Mouse (Mus musculus): ENCODE data around the gene Gm20683. TPM values are rescaled to one million over a fixed set of nuclear protein-coding genes. Genes with fewer than 3 reads are reported as not detected.

The Gm20683 gene
- polyA plus RNA-seq, 1 experiment from 2014 or later = 2.6 TPM

DNA sequence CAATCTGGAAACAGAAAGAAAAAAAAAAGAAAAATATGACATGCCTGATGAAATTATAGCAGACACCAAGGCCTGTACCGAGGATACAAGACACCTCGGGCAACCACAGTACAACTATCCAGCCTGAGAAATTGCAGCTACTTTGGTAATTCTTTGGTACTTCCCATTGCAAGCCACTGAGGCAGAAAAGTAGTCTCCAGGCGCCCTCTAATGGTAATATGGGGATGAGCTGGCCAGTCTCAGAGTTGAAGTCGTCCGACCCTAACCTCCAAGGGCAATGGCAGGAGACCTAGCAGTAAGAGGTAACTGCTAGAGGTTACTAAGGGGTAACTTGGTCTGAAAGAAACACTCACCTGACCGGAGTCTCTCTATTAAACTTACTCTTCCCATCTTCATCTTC, 40.5 kb downstream of the Gm20683 start:
- Histone ChIP-seq H3K27me3 (ENCODE audit: control insufficient read depth, insufficient read depth, low read length) (no peaks in the 10 kb centered on the region; the same call in 1 of the 2 replicates), H3K9ac (ENCODE audit: low read depth, low read length) (no peak overlapping the region), H3K9me3 (ENCODE audit: control insufficient read depth, low read length) (no peaks in the 10 kb centered on the region), H3K4me1 (ENCODE audit: control insufficient read depth, insufficient read depth, low read length) (peaks cover 4% of the 10 kb centered on the region), H3K4me3 (ENCODE audit: low read length) (no peak overlapping the region), H3K4me2 (replicated peaks; ENCODE audit: low read depth, low read length) (no peak overlapping the region), H3K36me3 (ENCODE audit: control insufficient read depth, insufficient read depth, low read length) (no peaks in the 10 kb centered on the region), H3K27ac (ENCODE audit: low read depth, low read length) (no peak overlapping the region)
- ATAC-seq (ENCODE audit: low FRiP score, low TSS enrichment) = peak; percentile 43; the same call in 1 of the 2 replicates
- WGBS = 9% methylated on average over 6 of the region's 6 CpGs

- Histone ChIP-seq H3K27me3 (ENCODE audit: control insufficient read depth, insufficient read depth, low read length) (no peaks in the 10 kb centered on the region), H3K36me3 (ENCODE audit: control insufficient read depth, insufficient read depth, low read length) (peaks cover 6% of the 10 kb centered on the region), H3K27ac (ENCODE audit: low read depth, low read length) (peak within 1 kb of the TSS; percentile 47; the same call in 1 of the 2 replicates), H3K9me3 (ENCODE audit: control insufficient read depth, low read length) (no peaks in the 10 kb centered on the region), H3K4me2 (replicated peaks; ENCODE audit: low read depth, low read length) (peak within 1 kb of the TSS; percentile 99), H3K9ac (ENCODE audit: low read depth, low read length) (peak within 1 kb of the TSS; percentile 78), H3K4me3 (ENCODE audit: low read length) (peak within 1 kb of the TSS; percentile 85), H3K4me1 (ENCODE audit: control insufficient read depth, insufficient read depth, low read length) (peaks cover 41% of the 10 kb centered on the region)
- peak; percentile 75 for ATAC-seq (ENCODE audit: low FRiP score, low TSS enrichment)
- WGBS = under 1% methylated on average over 31 of the region's 35 CpGs
These were observed 44.6 kb downstream of the Gm20683 start, which contains the start of gene Metrn for GRCm38 (mm10) chr17:25796951-25797369. Gene Metrn, minus strand, starts transcription at chr17:25797136.

- 0 out of 2 replicates have a peak, but pooled peaks have one; percentile 0 for ATAC-seq (ENCODE audit: low FRiP score, low TSS enrichment)
- Histone ChIP-seq H3K9ac (ENCODE audit: low read depth, low read length) (peak overlapping the region; percentile 78), H3K4me3 (ENCODE audit: low read length) (peak overlapping the region; percentile 85), H3K9me3 (ENCODE audit: control insufficient read depth, low read length) (no peaks in the 10 kb centered on the region), H3K4me2 (replicated peaks; ENCODE audit: low read depth, low read length) (peak overlapping the region; percentile 99), H3K36me3 (ENCODE audit: control insufficient read depth, insufficient read depth, low read length) (peaks cover 6% of the 10 kb centered on the region), H3K4me1 (ENCODE audit: control insufficient read depth, insufficient read depth, low read length) (peaks cover 43% of the 10 kb centered on the region), H3K27ac (ENCODE audit: low read depth, low read length) (peak overlapping the region; percentile 47; the same call in 1 of the 2 replicates), H3K27me3 (ENCODE audit: control insufficient read depth, insufficient read depth, low read length) (no peaks in the 10 kb centered on the region)
- WGBS = under 1% methylated on average over 37 of the region's 37 CpGs
These were observed 45.3 kb downstream of the Gm20683 start for GRCm38 (mm10) chr17:25796211-25796771.

- H3K4me1 ChIP-seq (ENCODE audit: control insufficient read depth, insufficient read depth, low read length) = peaks cover 50% of the 10 kb centered on the region
- no peaks in the 10 kb centered on the region for H3K27me3 ChIP-seq (ENCODE audit: control insufficient read depth, insufficient read depth, low read length)
- ATAC-seq (ENCODE audit: low FRiP score, low TSS enrichment) = peak; percentile 28; the same call in 1 of the 2 replicates
- 6% methylated on average over 6 of the region's 6 CpGs for WGBS
- peak within 1 kb of the TSS; percentile 85 for H3K4me3 ChIP-seq (ENCODE audit: low read length)
- peak within 1 kb of the TSS; percentile 78 for H3K9ac ChIP-seq (ENCODE audit: low read depth, low read length)
- no peaks in the 10 kb centered on the region for H3K9me3 ChIP-seq (ENCODE audit: control insufficient read depth, low read length)
- peaks cover 6% of the 10 kb centered on the region for H3K36me3 ChIP-seq (ENCODE audit: control insufficient read depth, insufficient read depth, low read length)
- peak within 1 kb of the TSS; percentile 99 for H3K4me2 ChIP-seq (replicated peaks; ENCODE audit: low read depth, low read length)
- H3K27ac ChIP-seq (ENCODE audit: low read depth, low read length) = peak within 1 kb of the TSS; percentile 47; the same call in 1 of the 2 replicates
These were observed 45.9 kb downstream of the Gm20683 start, which contains the start of gene AC134908.4 for GRCm38 (mm10) chr17:25795609-25796092. Gene AC134908.4, minus strand, starts transcription at chr17:25795659.

DNA sequence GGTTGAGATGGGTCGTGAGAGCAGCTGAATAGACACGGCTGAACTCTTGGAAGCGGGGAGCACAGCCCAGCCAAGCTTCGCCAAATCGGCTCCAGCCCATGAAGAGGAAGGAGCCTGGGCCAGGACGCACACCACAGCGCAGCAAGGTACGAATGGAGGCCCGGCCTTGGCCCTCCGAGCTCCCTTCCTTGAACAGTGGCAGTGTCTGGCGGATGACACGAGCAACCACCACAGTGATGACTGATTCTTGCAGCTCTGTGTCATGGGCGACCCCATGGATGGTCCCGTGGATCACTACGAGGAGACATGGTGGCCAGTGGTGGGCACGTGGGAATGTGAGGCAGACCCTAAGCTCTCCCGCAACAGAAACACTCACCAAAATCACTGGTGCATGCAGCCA, 46.6 kb downstream of the Gm20683 start:
- Histone ChIP-seq H3K9ac (ENCODE audit: low read depth, low read length) (0 out of 2 replicates have a peak overlapping the region, but pooled peaks have one; percentile 78), H3K27me3 (ENCODE audit: control insufficient read depth, insufficient read depth, low read length) (no peaks in the 10 kb centered on the region), H3K4me3 (ENCODE audit: low read length) (no peak overlapping the region; the same call in 1 of the 2 replicates), H3K4me2 (replicated peaks; ENCODE audit: low read depth, low read length) (peak overlapping the region; percentile 99), H3K9me3 (ENCODE audit: control insufficient read depth, low read length) (no peaks in the 10 kb centered on the region), H3K27ac (ENCODE audit: low read depth, low read length) (peak overlapping the region; percentile 7; the same call in 1 of the 2 replicates), H3K36me3 (ENCODE audit: control insufficient read depth, insufficient read depth, low read length) (peaks cover 6% of the 10 kb centered on the region), H3K4me1 (ENCODE audit: control insufficient read depth, insufficient read depth, low read length) (peaks cover 50% of the 10 kb centered on the region)
- ATAC-seq (ENCODE audit: low FRiP score, low TSS enrichment) = no peak
- 74% methylated on average over 17 of the region's 17 CpGs for WGBS

- no peak overlapping the region for H3K9ac ChIP-seq (ENCODE audit: low read depth, low read length)
- 81% methylated on average over 13 of the region's 13 CpGs for WGBS
- H3K27me3 ChIP-seq (ENCODE audit: control insufficient read depth, insufficient read depth, low read length) = no peaks in the 10 kb centered on the region
- no peak for ATAC-seq (ENCODE audit: low FRiP score, low TSS enrichment)
- no peaks in the 10 kb centered on the region for H3K9me3 ChIP-seq (ENCODE audit: control insufficient read depth, low read length)
- no peak overlapping the region; the same call in 1 of the 2 replicates for H3K4me3 ChIP-seq (ENCODE audit: low read length)
- H3K36me3 ChIP-seq (ENCODE audit: control insufficient read depth, insufficient read depth, low read length) = peaks cover 14% of the 10 kb centered on the region
- peaks cover 50% of the 10 kb centered on the region for H3K4me1 ChIP-seq (ENCODE audit: control insufficient read depth, insufficient read depth, low read length)
- H3K27ac ChIP-seq (ENCODE audit: low read depth, low read length) = peak overlapping the region; percentile 37; the same call in 1 of the 2 replicates
- H3K4me2 ChIP-seq (replicated peaks; ENCODE audit: low read depth, low read length) = no peak overlapping the region
These were observed 47.4 kb downstream of the Gm20683 start for GRCm38 (mm10) chr17:25794197-25794596.

DNA sequence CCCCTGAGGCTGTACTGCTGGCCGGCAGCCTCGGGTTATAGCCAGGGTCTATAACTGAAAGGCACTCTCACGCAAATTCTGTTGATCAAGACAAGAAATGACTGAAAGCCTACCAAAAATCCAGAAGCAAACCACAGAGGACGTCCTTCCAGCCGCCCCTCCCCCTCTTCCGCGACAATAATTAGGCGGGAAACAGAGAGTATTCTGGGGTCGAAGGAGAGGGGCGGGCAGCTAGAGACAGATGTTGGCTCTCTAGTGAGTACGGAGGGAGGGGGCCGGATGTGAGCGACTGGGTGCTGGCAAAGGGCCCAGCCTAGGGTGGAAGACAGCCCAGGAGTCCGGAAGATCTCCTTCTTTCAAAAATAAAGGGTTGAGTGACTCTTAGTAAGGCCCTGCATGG, 48.9 kb downstream of the Gm20683 start, which contains the start of gene Fam173a:
Gene Fam173a (minus strand): TSS at position 287 of the 400 bp plus-strand sequence.
- no peaks in the 10 kb centered on the region for H3K27me3 ChIP-seq (ENCODE audit: control insufficient read depth, insufficient read depth, low read length)
- no peaks in the 10 kb centered on the region for H3K9me3 ChIP-seq (ENCODE audit: control insufficient read depth, low read length)
- H3K9ac ChIP-seq (ENCODE audit: low read depth, low read length) = peak within 1 kb of the TSS; percentile 82
- ATAC-seq (ENCODE audit: low FRiP score, low TSS enrichment) = peak; percentile 63
- peak within 1 kb of the TSS; percentile 92 for H3K4me2 ChIP-seq (replicated peaks; ENCODE audit: low read depth, low read length)
- H3K27ac ChIP-seq (ENCODE audit: low read depth, low read length) = peak within 1 kb of the TSS; percentile 99
- H3K4me1 ChIP-seq (ENCODE audit: control insufficient read depth, insufficient read depth, low read length) = peaks cover 50% of the 10 kb centered on the region
- H3K36me3 ChIP-seq (ENCODE audit: control insufficient read depth, insufficient read depth, low read length) = peaks cover 21% of the 10 kb centered on the region
- H3K4me3 ChIP-seq (ENCODE audit: low read length) = peak within 1 kb of the TSS; percentile 89
- under 1% methylated on average over 14 of the region's 14 CpGs for WGBS

GRCm38 (mm10) chr17:25791843-25792527, 49.6 kb downstream of the Gm20683 start:
- Histone ChIP-seq H3K4me1 (ENCODE audit: control insufficient read depth, insufficient read depth, low read length) (peaks cover 50% of the 10 kb centered on the region), H3K9me3 (ENCODE audit: control insufficient read depth, low read length) (no peaks in the 10 kb centered on the region)

More at GRCm38 (mm10) chr17:25791843-25792527, 49.6 kb downstream of the Gm20683 start:
- peak overlapping the region; percentile 89 for H3K4me3 ChIP-seq (ENCODE audit: low read length)
- peak overlapping the region; percentile 82 for H3K9ac ChIP-seq (ENCODE audit: low read depth, low read length)
- under 1% methylated on average over 45 of the region's 45 CpGs for WGBS
- ATAC-seq (ENCODE audit: low FRiP score, low TSS enrichment) = peak; percentile 28
- peak overlapping the region; percentile 92 for H3K4me2 ChIP-seq (replicated peaks; ENCODE audit: low read depth, low read length)
- H3K27ac ChIP-seq (ENCODE audit: low read depth, low read length) = peak overlapping the region; percentile 99
- H3K36me3 ChIP-seq (ENCODE audit: control insufficient read depth, insufficient read depth, low read length) = peaks cover 23% of the 10 kb centered on the region
- H3K27me3 ChIP-seq (ENCODE audit: control insufficient read depth, insufficient read depth, low read length) = no peaks in the 10 kb centered on the region
